Mouse (Mus musculus): ENCODE measurements at regions not wholly inside any gene's neighbourhood (a gene's known extent, or its start where the extent isn't known, plus 50 kb on each side); places are given as distances from the start of the nearest gene placed in this dataset.
A peak's percentile ranks its signal among the peaks of the same experiment; 100 is the strongest.
"Not testable (repeated sequence)": the region's sequence is repeated elsewhere in the genome, so short reads cannot be mapped to it uniquely, and the experiment has no call there.

GRCm38 (mm10) chr12:70658106-70658505 lies 167.2 kb upstream of the Frmd6 start:
- DNase-seq (ENCODE audit: low spot score in 2 of 2), result no peak

GRCm38 (mm10) chr12:70660388-70660787 lies 164.9 kb upstream of the Frmd6 start:
- DNase-seq (ENCODE audit: low spot score in 2 of 2), result no peak

GRCm38 (mm10) chr12:70668158-70668557 lies 157.2 kb upstream of the Frmd6 start:
- not testable (repeated sequence) for DNase-seq (ENCODE audit: low spot score in 2 of 2)

- DNase-seq (ENCODE audit: low spot score in 2 of 2), result no peak
Measured at GRCm38 (mm10) chr12:70672115-70672514, 153.2 kb upstream of the Frmd6 start.

GRCm38 (mm10) chr12:70673188-70673587 lies 152.1 kb upstream of the Frmd6 start:
- DNase-seq (ENCODE audit: low spot score in 2 of 2), result no peak

- no peak for DNase-seq (ENCODE audit: low spot score in 2 of 2)
Measured at GRCm38 (mm10) chr12:70674144-70674543, 151.2 kb upstream of the Frmd6 start.

- no peak for DNase-seq (ENCODE audit: low spot score in 2 of 2)
Measured at GRCm38 (mm10) chr12:70675846-70676245, 149.5 kb upstream of the Frmd6 start.

GRCm38 (mm10) chr12:70679701-70680425 lies 145.5 kb upstream of the Frmd6 start:
- DNase-seq (ENCODE audit: low spot score in 2 of 2), result peak in 1 of 2 experiments; percentile 55

- DNase-seq (ENCODE audit: low spot score in 2 of 2), result no peak
Measured at GRCm38 (mm10) chr12:70681407-70681990, 143.8 kb upstream of the Frmd6 start.

- DNase-seq (ENCODE audit: low spot score in 2 of 2), result no peak
Measured at GRCm38 (mm10) chr12:70684354-70684753, 141.0 kb upstream of the Frmd6 start.

- no peak for DNase-seq (ENCODE audit: low spot score in 2 of 2)
Measured at GRCm38 (mm10) chr12:70685432-70685831, 139.9 kb upstream of the Frmd6 start.

GRCm38 (mm10) chr12:70686337-70686736 lies 139.0 kb upstream of the Frmd6 start:
- DNase-seq (ENCODE audit: low spot score in 2 of 2), result no peak

GRCm38 (mm10) chr12:70686971-70687370 lies 138.3 kb upstream of the Frmd6 start:
- no peak for DNase-seq (ENCODE audit: low spot score in 2 of 2)

- peak in 1 of 2 experiments; percentile 35 for DNase-seq (ENCODE audit: low spot score in 2 of 2)
Measured at GRCm38 (mm10) chr12:70695162-70695561, 130.2 kb upstream of the Frmd6 start.

- DNase-seq (ENCODE audit: low spot score in 2 of 2), result peak; percentile 65 to 73
Measured at GRCm38 (mm10) chr12:70696256-70696655, 129.1 kb upstream of the Frmd6 start.

GRCm38 (mm10) chr12:70698466-70698865 lies 126.8 kb upstream of the Frmd6 start:
- DNase-seq (ENCODE audit: low spot score in 2 of 2), result peak in 1 of 2 experiments; percentile 67

GRCm38 (mm10) chr12:70702473-70702872 lies 122.8 kb upstream of the Frmd6 start:
- DNase-seq (ENCODE audit: low spot score in 2 of 2), result no peak

GRCm38 (mm10) chr12:70706806-70707628 lies 118.3 kb upstream of the Frmd6 start:
- DNase-seq (ENCODE audit: low spot score in 2 of 2), result no peak

- no peak for DNase-seq (ENCODE audit: low spot score in 2 of 2)
Measured at GRCm38 (mm10) chr12:70707629-70708289, 117.6 kb upstream of the Frmd6 start.

- DNase-seq (ENCODE audit: low spot score in 2 of 2), result no peak
Measured at GRCm38 (mm10) chr12:70708290-70708668, 117.0 kb upstream of the Frmd6 start.

- DNase-seq (ENCODE audit: low spot score in 2 of 2), result no peak
Measured at GRCm38 (mm10) chr12:70710311-70710710, 115.0 kb upstream of the Frmd6 start.

- no peak for DNase-seq (ENCODE audit: low spot score in 2 of 2)
Measured at GRCm38 (mm10) chr12:70711030-70711429, 114.3 kb upstream of the Frmd6 start.

All from frontal cortex, postnatal 36 days (tissue).